Mouse (Mus musculus) ovary, adult 2 months (tissue): ENCODE measurements around the gene Olfr815. TPM values are rescaled to one million over a fixed set of nuclear protein-coding genes. Genes with fewer than 3 reads are reported as not detected.

Source experiments
- polyA plus RNA-seq: library from polyadenylated mRNA; depleted of rRNA; stranded (reverse); fragments of >200 nt; gene quantifications from 2 replicates; pipeline ENCODE4 v1.2.3, GENCODE M21; 2012; rRNA removed

Olfr815 gene
- polyA plus RNA-seq = not detected in 2 replicates

GRCm38 (mm10) chr10:129905767-129906166 is at the start of gene Olfr815:
Gene Olfr815, minus strand, starts transcription at chr10:129905867.

GRCm38 (mm10) chr10:129949000-129949399 is 43.3 kb upstream of the Olfr815 start, which contains the start of gene Olfr818:
Gene Olfr818, minus strand, starts transcription at chr10:129949100.

GRCm38 (mm10) chr10:129915497-129915896 is 9.8 kb upstream of the Olfr815 start, which contains the start of gene Olfr816:
Gene Olfr816, minus strand, starts transcription at chr10:129915597.

GRCm38 (mm10) chr10:129879751-129880150 is 25.9 kb downstream of the Olfr815 start, which contains the start of gene Olfr814:
Gene Olfr814, minus strand, starts transcription at chr10:129879851.

DNA sequence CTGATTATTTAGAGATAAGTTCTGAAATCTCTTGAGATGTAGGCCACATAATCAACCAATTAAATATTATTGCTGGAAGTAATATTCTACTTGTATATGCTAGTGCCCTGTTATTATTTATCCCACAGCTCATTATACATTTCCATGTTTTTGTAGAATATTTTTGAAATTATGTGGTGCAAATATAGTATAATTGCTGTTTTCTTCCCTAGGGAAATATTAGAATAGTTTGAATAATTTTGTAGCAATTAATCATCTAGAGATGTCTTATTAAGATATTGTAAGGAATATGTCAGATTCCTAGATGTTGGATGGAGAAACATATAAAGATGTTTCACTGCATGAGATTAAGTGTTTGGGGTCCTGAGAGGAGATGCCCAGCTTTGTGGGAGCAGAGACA is 50.6 kb downstream of the Olfr815 start, which contains the start of gene Olfr813:
Gene Olfr813 (plus strand): TSS at position 301 of the 400 bp plus-strand sequence.

Other genes starting within 250 kb of the Olfr815 start
- gene Olfr800, start 248.2 kb downstream of the Olfr815 start, polyA plus RNA-seq = not detected in 2 replicates
- gene Olfr801, start 232.0 kb downstream of the Olfr815 start, polyA plus RNA-seq = not detected in 2 replicates
- not detected in 2 replicates for gene Olfr802, start 217.7 kb downstream of the Olfr815 start, polyA plus RNA-seq
- not detected in 2 replicates for gene Olfr803, start 211.6 kb downstream of the Olfr815 start, polyA plus RNA-seq
- gene Olfr804, start 202.7 kb downstream of the Olfr815 start, polyA plus RNA-seq = not detected in 2 replicates
- not detected in 2 replicates for gene Olfr805, start 176.5 kb downstream of the Olfr815 start, polyA plus RNA-seq
- not detected in 2 replicates for gene Olfr806, start 163.9 kb downstream of the Olfr815 start, polyA plus RNA-seq
- gene Olfr807, start 148.1 kb downstream of the Olfr815 start, polyA plus RNA-seq = not detected in 2 replicates
- not detected in 2 replicates for gene Olfr808, start 140.4 kb downstream of the Olfr815 start, polyA plus RNA-seq
- gene Olfr809, start 131.2 kb downstream of the Olfr815 start, polyA plus RNA-seq = not detected in 2 replicates
- gene Olfr810, start 111.0 kb downstream of the Olfr815 start, polyA plus RNA-seq = 0.09 and 0.32 TPM in 2 replicates
- not detected in 2 replicates for gene Olfr811, start 101.5 kb downstream of the Olfr815 start, polyA plus RNA-seq
- not detected in 2 replicates for gene Olfr812, start 59.8 kb downstream of the Olfr815 start, polyA plus RNA-seq
- not detected in 2 replicates for gene Olfr813, start 50.5 kb downstream of the Olfr815 start, polyA plus RNA-seq
- not detected in 2 replicates for gene Olfr814, start 26.0 kb downstream of the Olfr815 start, polyA plus RNA-seq
- not detected in 2 replicates for gene Olfr816, start 9.7 kb upstream of the Olfr815 start, polyA plus RNA-seq
- gene Olfr818, start 43.2 kb upstream of the Olfr815 start, polyA plus RNA-seq = not detected in 2 replicates
- not detected in 2 replicates for gene Olfr819, start 61.4 kb upstream of the Olfr815 start, polyA plus RNA-seq
- gene Olfr247, start 70.3 kb upstream of the Olfr815 start, polyA plus RNA-seq = not detected in 2 replicates
- not detected in 2 replicates for gene Gm10310, start 79.2 kb upstream of the Olfr815 start, polyA plus RNA-seq
- gene Olfr820, start 106.8 kb upstream of the Olfr815 start, polyA plus RNA-seq = not detected in 2 replicates
- not detected in 2 replicates for gene Olfr821, start 124.5 kb upstream of the Olfr815 start, polyA plus RNA-seq
- not detected in 2 replicates for gene Olfr822, start 165.3 kb upstream of the Olfr815 start, polyA plus RNA-seq
- gene Olfr823, start 209.5 kb upstream of the Olfr815 start, polyA plus RNA-seq = not detected in 2 replicates
- gene Olfr824, start 224.1 kb upstream of the Olfr815 start, polyA plus RNA-seq = 0.20 and 0.67 TPM in 2 replicates